Mouse (Mus musculus): ENCODE measurements at regions not wholly inside any gene's neighbourhood (a gene's known extent, or its start where the extent isn't known, plus 50 kb on each side); places are given as distances from the start of the nearest gene placed in this dataset.

GRCm38 (mm10) chr12:26631111-26631794 lies 162.2 kb downstream of the Cmpk2 start:
- no peak for DNase-seq

DNA sequence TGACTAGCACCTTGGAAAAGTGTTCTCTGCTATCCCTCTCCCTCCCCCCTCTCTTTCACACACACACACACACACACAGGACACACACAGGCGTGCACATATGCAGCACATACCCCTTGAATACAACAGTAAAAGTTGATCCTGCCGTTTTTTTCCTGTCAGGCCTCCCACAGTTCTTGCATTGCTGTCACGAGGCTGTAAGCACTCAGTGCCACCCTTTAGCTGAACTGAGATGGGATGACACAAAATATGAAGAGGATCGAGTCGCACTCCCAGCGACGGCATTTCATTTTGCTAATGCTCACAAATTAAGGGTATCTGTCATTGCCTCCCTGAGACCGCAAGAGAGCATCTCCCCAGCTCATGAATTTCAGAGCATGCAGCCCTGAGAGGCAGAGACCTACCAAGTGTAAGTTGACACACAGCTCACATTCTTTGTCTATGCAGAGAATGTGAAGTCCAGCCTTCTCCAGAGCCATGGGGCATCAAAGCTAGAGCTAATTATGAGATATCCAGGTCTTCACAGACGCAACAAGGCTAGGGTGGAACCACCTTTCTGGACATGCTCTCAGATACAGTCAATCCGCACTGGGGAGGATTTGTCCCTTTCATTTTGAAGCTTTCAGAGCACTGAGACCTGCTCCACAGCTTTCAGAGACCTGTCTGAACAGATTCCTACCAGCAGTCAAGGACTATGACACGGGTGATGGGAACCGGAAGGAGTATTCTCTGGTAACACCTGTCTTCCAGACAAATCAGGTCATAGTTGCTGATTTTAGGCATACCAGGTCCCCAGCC lies 152.3 kb downstream of the Cmpk2 start:
- no peak for DNase-seq

DNA sequence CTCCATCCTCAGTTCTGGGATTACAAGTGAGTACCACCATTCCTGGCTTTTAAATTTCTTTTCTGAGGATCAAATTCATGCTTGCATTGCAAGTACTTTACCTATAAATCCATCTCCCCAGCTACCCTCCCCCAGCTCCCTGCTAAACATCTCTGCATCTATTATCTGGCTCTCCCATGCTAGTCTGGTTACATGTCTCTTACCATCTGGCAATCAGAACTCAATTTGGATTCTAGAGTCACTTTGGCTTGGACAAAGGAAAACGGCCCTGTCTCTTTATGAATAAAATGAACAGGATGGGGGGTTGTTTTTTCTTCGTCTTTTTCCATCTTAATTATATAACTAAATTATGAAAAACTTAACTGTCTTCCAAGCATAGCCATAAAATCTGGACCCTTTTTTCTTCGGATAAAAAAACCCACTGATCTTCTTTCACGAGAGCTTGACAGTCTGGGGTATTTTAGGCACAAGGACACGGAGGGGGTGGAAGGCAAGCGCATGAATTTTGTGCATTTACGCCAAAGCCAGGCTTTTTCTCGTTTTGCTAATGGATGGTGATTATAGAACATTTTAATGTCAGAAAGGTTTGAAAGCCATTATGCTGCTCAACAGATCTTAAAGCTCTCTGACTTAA lies 151.6 kb downstream of the Cmpk2 start:
- no peak for DNase-seq

GRCm38 (mm10) chr12:26617969-26618368 lies 149.0 kb downstream of the Cmpk2 start:
- DNase-seq = no peak

- DNase-seq = no peak
Measured at GRCm38 (mm10) chr12:26613086-26613705, 144.2 kb downstream of the Cmpk2 start.

GRCm38 (mm10) chr12:26610079-26610478 lies 141.1 kb downstream of the Cmpk2 start:
- DNase-seq = no peak

DNA sequence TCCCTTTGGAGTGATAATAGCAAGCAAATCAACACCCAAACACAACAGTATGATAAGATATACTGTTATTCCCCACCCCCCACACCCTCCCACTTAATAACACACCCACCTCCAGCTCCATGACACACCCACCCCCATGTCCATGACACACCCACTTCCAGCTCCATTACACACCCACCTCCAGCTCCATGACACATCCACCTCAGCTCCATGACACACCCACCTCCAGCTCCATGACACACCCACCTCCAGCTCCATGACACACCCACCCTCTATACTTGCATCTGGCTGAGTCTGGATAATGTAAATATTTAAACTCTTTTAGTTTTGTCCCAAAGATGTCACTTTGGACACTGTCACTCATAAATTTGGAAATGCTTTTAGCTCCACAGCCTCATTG lies 129.5 kb downstream of the Cmpk2 start:
- DNase-seq = no peak

GRCm38 (mm10) chr12:26592125-26592524 lies 123.1 kb downstream of the Cmpk2 start:
- no peak for DNase-seq

DNA sequence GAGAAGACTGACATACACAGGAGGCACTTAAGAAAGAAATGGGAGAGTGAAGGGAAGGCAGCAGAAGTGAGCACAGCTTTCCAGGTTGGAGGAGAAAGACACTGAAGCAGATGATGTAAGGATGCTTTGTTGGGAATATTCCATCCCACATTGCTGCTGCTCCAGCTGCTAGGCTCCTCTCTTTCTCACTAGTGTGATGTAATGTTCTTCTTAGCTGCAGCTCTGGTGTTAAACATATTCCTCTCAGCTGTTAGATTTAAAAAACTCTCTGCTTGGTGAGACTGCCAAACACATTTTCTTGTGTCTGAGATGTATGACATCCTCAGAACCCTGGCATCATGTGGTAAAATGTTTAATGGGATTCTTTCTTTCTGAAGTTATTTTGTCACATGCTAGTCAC lies 120.1 kb downstream of the Cmpk2 start:
- DNase-seq = no peak

GRCm38 (mm10) chr12:26577438-26577837 lies 108.4 kb downstream of the Cmpk2 start:
- DNase-seq = no peak

DNA sequence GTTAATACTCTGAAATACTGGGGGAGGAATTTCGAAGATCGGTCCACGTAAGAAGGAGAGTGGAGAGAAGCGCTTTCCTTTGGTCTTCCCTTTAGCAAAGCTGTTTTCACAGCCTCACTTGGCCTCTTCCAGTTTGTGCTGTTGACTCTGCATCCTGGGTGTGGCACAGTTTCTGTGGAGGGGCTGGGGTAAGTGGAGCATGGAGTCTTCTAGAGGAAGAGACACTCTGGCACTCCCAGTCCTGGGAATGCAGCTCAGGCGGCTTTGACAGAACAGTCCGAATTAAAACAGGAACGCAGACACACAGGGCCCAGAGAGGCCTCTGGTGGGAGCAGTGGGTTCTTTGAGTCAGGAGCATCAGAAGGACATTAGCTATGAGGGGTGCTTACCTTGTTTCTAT lies 102.6 kb downstream of the Cmpk2 start:
- DNase-seq = no peak

DNA sequence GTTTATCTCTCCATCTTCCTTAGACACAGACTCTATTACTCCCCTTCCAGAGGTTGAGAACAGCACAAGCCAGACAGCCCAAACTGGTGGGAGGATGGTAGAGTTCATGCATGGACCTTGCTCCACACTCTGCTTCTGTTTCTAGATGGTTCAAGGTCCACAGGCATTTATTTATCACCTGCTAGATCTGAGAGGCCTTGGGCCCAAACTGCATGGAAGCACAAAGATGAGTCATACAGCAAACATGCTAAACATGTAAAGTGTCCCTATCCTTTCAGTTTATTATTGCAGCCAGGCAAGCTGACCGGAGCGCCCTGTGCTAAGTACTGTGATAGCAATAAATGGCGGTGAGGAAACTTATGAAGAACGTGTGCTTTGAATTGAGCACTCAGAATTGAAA lies 98.4 kb downstream of the Cmpk2 start:
- no peak for DNase-seq

GRCm38 (mm10) chr12:26562858-26563257 lies 93.9 kb downstream of the Cmpk2 start:
- no peak for DNase-seq

DNA sequence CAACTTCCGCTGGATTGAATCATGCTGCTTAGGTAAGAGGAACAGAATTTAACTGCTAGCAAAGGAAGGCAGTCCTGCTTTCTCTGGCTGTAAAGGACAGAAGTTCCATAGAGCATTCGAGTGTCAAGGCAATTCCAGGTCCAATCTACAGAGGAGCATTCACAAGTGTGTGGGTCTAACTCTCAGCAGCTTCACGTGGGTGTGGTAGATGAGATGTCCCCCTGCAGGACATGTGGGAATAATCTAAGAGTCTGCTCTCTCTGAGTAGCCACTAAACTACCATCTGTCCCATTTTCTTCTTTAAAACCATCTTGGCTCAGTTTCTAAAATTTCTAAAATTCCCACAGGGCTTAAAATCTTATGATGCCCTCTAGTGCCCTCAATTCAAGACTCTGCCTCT lies 90.6 kb downstream of the Cmpk2 start:
- no peak for DNase-seq

- no peak for DNase-seq
Measured at GRCm38 (mm10) chr12:26557411-26557810, 88.4 kb downstream of the Cmpk2 start.

DNA sequence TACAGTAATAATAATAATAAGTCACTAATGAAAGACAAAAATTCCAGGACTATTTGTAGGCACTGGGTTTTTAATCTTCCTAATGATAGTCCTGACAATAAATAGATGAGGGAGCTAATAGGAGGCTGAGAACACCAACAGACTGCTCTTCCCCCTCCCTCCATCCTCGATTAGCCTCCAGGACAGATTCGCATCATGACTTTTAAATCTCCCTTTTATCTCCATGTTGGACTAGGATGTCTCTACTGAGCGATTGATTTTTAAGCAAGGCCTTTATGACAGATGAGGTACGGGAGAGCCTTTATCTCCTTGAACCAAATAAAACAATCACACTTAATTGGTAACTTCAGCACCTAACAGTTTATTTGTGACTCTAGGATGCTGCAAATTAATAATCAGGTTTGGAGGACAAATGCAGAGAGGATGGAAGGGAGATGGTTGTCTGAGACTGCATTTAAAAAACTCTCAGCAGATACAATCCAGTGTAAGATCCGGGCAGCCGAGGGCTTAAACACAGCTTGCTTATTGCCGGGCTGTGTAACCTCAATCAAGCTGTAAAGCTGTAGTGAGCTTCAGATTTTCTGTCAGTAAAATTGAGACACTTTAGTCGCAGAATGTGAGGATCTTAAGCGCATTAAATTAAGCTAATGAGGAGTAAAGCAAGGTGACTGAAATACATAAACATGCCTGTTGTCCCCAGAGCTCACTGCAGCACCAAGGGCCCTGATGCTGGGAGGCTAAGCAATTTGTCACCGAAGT lies 82.3 kb downstream of the Cmpk2 start:
- DNase-seq = no peak

- no peak for DNase-seq
Measured at GRCm38 (mm10) chr12:26547466-26547865, 78.5 kb downstream of the Cmpk2 start.

- no peak for DNase-seq
Measured at GRCm38 (mm10) chr12:26546361-26546760, 77.4 kb downstream of the Cmpk2 start.

GRCm38 (mm10) chr12:26543463-26543862 lies 74.5 kb downstream of the Cmpk2 start:
- no peak for DNase-seq

DNA sequence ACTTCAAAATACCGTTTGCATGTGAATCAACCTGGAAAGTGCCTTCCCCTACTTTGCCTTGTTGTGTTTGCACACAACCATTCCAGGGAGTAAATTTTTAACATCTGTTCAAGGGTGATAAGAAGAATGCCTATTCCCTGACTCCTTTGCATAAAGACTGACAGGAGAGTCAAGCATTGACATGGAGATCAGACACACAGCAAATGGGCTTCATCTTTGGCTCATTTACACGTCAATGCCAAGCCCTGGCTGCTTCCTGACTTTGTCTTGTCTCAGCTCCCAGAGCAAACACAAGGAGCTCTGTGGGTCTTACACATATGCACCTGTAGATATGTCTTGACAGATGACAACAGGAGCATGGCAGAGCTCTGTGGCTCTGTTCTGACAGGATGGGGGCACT lies 73.4 kb downstream of the Cmpk2 start:
- no peak for DNase-seq

DNA sequence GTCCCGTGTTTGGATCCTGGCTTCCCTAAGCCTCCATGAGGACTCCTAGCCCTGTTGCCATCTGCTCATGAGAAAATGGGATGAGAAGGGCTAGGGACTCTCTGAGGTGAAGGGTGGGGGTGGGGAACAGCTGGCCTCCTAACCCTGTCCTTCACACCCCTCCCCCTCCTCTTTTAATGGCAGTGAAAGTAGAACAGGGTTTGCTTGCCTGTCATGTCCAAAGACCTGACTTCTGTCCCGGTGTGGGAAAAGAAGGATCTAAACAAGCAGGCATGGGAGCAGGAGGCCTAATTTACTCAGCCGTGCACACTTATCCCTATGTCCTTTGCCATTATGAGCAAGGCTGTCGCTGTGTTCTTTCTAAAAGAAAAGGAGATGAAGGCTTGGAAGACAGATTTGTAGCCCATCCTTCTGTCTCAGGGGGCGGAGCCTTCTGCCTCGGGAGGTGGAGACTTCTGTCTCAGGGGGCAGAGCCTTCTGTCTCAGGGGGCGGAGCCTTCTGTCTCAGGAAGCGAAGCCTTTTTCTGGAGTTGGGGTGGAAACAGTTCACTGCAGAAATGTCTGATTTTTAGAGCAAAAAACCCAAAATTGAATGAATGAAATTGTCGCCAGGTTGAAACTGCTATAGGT lies 66.4 kb downstream of the Cmpk2 start:
- DNase-seq = no peak

All from kidney, postnatal 14 days (tissue).